Mouse (Mus musculus): Measurements from ENCODE around the gene Olfr1049.
"Not testable (repeated sequence)": the region's sequence is repeated elsewhere in the genome, so short reads cannot be mapped to it uniquely, and the experiment has no call there.

The Olfr1049 gene

DNA sequence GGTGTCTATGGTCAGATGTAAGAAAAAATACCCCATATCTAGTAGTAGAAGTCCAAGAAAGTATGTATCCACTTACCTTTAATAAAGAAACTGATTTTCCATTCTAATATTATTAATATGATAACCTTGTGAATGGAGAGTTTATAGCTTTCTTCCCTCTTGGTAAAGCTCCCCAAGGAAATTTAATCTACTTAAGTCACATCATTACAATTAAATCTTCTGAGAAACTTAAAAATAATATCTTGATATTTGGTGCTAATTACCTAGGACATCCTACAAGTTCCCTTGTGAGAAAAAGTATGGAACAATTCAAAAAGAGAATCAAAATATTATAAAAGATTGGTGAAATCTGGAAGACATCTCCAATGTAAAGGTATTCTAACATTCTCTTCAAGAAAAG lies at the start of gene Olfr1049:
Gene Olfr1049 (minus strand): TSS at position 101 of the 400 bp plus-strand sequence.
- not testable (repeated sequence) for DNase-seq (ENCODE audit: low read depth in 2 of 2, low spot score in 2 of 2)

DNA sequence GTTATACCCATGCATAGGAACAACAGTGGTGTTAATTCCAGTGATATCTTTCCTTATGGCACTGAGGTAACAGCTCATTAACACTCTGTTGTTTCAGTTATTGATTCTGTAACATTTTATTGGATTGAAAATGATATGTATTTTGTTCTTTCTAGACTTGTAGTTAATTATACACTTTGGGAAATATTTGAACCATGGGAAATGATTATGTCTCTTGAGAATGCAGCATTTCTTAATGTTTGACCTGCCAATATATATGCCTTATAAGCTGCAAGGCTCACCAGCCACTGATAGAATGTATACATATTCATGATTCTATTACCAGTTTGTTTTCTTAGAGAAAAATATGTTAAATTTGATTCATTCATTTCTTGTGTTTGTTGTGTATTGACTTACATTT lies 34.0 kb upstream of the Olfr1049 start, which contains the start of gene Olfr1052:
Gene Olfr1052 (plus strand): TSS at position 301 of the 400 bp plus-strand sequence.
- DNase-seq (ENCODE audit: low read depth in 2 of 2, low spot score in 2 of 2) = no peak

DNA sequence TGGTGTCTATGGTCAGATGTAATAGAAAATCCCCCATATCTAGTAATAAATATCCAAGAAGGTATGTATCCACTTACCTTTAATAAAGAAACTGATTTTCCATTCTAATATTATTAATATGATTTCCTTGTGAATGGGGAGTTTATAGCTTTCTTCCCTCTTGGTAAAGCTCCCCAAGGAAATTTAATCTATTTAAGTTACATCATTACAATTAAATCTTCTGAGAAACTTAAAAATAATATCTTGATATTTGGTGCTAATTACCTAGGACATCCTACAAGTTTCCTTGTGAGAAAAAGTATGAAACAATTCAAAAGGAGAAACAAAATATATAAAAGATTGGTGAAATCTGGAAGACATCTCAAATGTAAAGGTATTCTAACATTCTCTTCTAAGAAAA lies 20.9 kb upstream of the Olfr1049 start, which contains the start of gene Olfr1051:
Gene Olfr1051 (minus strand): TSS at position 101 of the 400 bp plus-strand sequence.
- not testable (repeated sequence) for DNase-seq (ENCODE audit: low read depth in 2 of 2, low spot score in 2 of 2)

DNA sequence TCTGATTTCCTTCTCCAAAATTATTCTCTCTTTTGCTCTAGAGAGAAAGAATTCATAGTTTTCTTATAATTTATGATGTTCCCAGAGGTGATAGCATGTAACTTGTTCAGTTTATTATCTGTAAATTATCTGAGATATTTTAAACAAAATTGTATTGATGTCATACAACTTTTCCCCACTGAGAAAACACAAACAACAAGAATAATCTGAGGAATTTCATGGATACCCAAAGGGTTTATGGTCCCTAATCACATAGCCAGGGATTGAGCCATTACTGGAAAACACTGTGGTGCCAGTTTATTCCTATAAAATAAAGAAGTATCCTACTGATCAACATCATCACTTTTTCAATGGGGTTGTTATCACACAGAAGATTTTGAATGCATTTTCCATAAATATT lies 17.9 kb downstream of the Olfr1049 start, which contains the start of gene Olfr1048:
Gene Olfr1048 (minus strand): TSS at position 101 of the 400 bp plus-strand sequence.
- no peak for DNase-seq (ENCODE audit: low read depth in 2 of 2, low spot score in 2 of 2)

DNA sequence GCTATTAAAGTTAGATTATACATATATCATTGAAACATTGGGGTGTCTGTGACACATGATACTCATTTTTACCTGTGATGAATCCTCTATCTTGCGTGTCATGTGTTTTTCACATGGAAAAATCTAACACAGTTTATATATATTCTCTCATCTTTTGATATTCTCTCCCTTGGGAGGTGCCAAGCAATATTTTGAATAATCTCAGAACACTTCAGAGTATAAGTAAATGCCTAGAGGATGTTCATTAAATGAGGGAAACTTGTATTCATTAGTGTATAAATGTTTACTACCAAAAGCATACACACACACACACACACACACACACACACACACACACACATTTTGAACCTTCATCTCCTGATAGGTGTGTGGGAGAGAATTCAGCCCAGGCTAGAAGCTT lies 26.8 kb downstream of the Olfr1049 start, which contains the start of gene Olfr1047:
Gene Olfr1047 (minus strand): TSS at position 101 of the 400 bp plus-strand sequence.
- DNase-seq (ENCODE audit: low read depth in 2 of 2, low spot score in 2 of 2) = no peak

DNA sequence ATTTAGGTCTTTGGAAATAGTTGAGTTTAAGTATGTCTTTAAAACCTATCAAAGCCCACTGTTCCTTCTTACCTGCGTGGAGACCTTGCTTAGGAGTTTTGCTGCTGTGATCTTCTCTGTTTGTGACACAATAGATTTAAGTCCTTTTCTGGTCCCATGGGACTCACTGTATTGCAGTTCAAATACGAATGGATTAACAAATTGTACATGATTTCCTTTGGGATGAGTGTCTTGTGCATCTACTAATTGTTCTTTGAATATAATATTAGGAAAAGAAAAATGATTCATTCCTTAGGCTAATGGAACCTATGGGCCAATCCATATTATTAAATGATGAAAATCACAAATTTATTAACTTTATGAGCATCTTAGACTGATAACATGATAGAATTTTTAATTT lies 38.9 kb downstream of the Olfr1049 start, which contains the start of gene Olfr1046:
Gene Olfr1046 (minus strand): TSS at position 101 of the 400 bp plus-strand sequence.
- no peak for DNase-seq (ENCODE audit: low read depth in 2 of 2, low spot score in 2 of 2)

All from CD8-positive naive resting alpha-beta T cell, adult 2 months (primary cell).